Mouse (Mus musculus): Measurements from ENCODE around the gene Fam111a.
"Not testable (repeated sequence)": the region's sequence is repeated elsewhere in the genome, so short reads cannot be mapped to it uniquely, and the experiment has no call there.

The Fam111a gene

GRCm38 (mm10) chr19:12545440-12545839, at the start of gene Fam111a:
TSS of gene Fam111a (plus strand) at chr19:12545740.
- in situ Hi-C loops (cut with MboI; ENCODE audit: low sequenced_read_pairs): not testable (repeated sequence)

GRCm38 (mm10) chr19:12496241-12496640, 49.3 kb upstream of the Fam111a start:
- in situ Hi-C loops (cut with MboI; ENCODE audit: low sequenced_read_pairs): loop anchor here (10.0 kb wide), 1 partner anchor 61 kb away; no protein-coding TSS in a partner anchor

DNA sequence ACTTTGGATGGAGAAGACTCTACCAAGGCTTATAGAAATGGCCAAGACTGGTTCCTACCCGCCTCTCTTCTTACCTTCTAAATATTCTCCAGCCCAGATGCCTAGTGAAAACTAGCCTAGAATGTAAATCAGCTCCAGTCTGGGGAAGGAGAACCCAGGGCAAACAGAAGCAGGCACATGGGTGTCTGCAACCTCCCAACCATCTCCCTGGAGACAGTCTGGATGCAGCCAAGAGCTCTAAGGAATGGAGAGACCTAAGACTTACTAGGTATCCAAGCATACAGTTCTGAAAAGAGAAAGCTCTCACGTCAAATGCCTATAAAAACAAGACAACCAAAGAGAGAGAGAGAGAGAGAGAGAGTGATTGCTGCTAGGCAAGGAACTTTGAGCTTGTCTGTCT, 47.6 kb upstream of the Fam111a start:
- in situ Hi-C loops (cut with MboI; ENCODE audit: low sequenced_read_pairs): loop anchor here (10.0 kb wide), 1 partner anchor 63 kb away; no protein-coding TSS in a partner anchor

DNA sequence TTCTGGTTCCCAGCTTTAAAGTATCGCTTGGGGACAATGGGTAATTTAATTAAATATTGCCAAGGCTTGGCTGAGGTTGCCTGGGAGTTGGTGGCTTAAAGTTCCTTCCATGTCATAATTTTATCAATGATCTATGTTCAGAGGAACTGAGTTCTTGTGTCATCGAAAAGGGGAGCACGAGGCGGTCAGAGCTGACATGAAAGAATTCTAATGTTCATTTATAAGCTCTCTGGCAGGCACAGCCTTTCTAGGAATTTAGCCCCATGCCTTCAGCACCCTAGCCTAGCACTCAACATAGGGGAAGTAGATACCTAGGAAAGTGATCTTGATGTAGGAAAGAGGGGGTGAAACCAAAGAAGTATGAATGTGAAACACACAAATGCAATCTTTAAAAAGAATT, 47.2 kb upstream of the Fam111a start:
- in situ Hi-C loops (cut with MboI; ENCODE audit: low sequenced_read_pairs): loop anchor here (10.0 kb wide), 1 partner anchor 64 kb away; no protein-coding TSS in a partner anchor

- in situ Hi-C loops (cut with MboI; ENCODE audit: low sequenced_read_pairs): loop anchor here (10.0 kb wide), 1 partner anchor 64 kb away; no protein-coding TSS in a partner anchor
Observed at GRCm38 (mm10) chr19:12498941-12499340, 46.6 kb upstream of the Fam111a start.

- in situ Hi-C loops (cut with MboI; ENCODE audit: low sequenced_read_pairs): loop anchor here (10.0 kb wide), 1 partner anchor 65 kb away; no protein-coding TSS in a partner anchor
Observed at GRCm38 (mm10) chr19:12499485-12499884, 46.1 kb upstream of the Fam111a start.

DNA sequence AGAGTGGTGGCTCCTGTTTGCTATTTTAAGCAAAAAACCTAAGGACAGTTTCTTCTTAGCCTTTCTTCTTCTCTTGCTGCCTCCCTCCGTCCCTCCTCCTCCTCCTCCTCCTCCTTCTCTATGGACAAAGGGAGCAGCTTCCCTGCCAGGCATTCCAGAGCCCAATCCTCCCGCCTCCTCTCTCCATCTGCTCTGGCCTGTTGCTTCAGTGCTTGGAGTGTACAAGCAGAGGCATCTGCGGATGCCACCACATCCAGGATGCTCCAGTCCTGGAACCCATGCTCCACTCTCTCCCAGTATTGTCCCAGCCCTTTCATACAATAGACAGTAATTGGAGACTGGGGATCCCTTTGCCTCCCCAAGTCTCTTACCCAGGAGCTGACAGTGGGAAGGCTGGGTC, 45.4 kb upstream of the Fam111a start:
- in situ Hi-C loops (cut with MboI; ENCODE audit: low sequenced_read_pairs): no loop called here

- in situ Hi-C loops (cut with MboI; ENCODE audit: low sequenced_read_pairs): no loop called here
Observed at GRCm38 (mm10) chr19:12500881-12501311, 44.6 kb upstream of the Fam111a start.

DNA sequence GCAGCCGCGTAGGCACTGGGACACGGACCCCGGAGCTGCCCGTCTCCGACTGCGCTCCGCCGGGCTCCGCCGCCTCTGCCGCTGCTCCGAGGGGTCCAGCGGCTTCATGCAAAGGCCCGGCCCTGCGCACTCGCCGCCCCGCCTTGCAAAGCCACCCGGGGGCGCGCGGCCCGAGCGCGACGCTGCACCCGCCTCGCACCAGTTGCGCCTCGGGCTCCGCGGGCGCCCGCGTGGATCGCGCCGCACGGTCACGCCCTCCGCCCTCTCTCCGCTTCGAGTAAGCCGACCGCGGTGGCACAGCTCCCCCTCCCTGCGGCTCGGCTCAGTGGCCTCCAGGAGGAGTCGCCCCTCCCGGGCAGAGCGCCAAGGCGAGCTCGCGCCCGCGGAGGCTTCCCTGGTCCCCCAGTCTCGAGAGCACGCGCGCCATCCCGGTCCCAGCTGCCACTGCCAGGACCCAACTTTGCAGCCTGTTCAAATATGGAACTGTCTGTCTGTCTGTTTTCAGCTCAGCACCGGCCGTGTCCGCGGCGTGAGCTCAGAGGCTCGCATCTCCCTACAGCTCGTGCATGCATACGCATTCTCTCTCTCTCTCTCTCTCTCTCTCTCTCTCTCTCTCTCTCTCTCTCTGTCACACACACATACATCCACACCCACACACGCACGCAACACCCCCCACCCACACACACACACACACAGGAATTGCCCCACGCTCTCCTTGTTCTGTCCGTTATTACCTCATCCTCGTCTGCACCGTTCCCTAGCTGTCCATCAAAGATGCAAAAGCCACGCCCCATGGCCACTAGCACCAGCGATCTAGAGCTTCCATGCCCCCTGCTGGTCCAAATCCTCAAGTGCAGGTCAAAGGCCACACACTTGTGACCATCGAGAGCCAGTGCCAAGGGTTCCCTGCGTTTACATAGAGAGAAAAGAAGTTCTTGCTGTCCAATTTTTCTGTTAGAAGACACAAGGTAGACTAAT, 43.9 kb upstream of the Fam111a start, which contains the start of gene Dtx4:
Gene Dtx4, minus strand, starts transcription at position 85 of the 978 bp plus-strand sequence.
- in situ Hi-C loops (cut with MboI; ENCODE audit: low sequenced_read_pairs): no loop called here

DNA sequence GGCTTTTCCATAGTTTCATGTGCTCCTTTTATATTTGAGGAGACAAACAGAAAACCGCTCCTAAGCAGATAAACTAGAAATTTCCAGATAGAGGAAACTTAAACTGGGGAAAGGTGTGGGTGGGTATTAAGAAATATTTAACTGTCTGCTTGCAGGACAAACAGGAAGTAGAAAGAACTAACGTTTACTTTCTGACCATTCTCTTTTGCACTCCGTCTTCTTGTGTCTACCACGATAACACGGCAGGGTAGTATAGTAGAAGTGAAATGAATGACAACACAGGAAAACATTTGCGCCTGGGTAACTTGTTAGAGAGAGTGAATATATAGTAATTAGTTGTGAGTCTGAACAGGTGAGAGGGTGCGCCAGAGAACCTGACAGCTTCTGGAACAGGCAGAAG, 42.8 kb upstream of the Fam111a start:
- in situ Hi-C loops (cut with MboI; ENCODE audit: low sequenced_read_pairs): no loop called here

- in situ Hi-C loops (cut with MboI; ENCODE audit: low sequenced_read_pairs): loop anchor here (5.0 to 10.0 kb wide), 2 partner anchors 78 to 300 kb away; no protein-coding TSS in a partner anchor
Observed at GRCm38 (mm10) chr19:12514621-12515020, 30.9 kb upstream of the Fam111a start.

- in situ Hi-C loops (cut with MboI; ENCODE audit: low sequenced_read_pairs): loop anchor here (5.0 to 10.0 kb wide), 2 partner anchors 74 to 297 kb away; no protein-coding TSS in a partner anchor
Observed at GRCm38 (mm10) chr19:12517671-12518540, 27.6 kb upstream of the Fam111a start.

- in situ Hi-C loops (cut with MboI; ENCODE audit: low sequenced_read_pairs): loop anchor here (5.0 to 10.0 kb wide), 2 partner anchors 74 to 296 kb away; no protein-coding TSS in a partner anchor
Observed at GRCm38 (mm10) chr19:12518541-12518890, 27.0 kb upstream of the Fam111a start.

GRCm38 (mm10) chr19:12523377-12523776, 22.2 kb upstream of the Fam111a start:
- in situ Hi-C loops (cut with MboI; ENCODE audit: low sequenced_read_pairs): no loop called here

DNA sequence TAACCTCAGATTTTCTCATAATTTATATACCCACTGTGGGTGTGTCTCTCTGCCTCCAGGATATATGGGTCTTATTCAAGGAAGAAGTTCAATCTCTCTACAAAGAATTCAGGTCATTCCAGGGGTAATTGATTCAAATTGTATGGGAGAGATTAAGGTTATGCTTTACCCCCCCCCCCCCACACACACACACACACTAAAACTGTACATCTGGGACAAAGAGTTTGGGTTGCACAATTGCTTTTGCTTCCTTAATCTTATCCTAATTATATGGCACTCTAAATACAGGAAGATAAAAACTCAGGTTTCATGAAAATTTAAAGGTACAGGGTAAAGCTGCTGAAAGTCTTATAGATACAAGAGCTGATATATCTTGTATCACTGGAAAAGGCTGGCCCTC, 8.4 kb upstream of the Fam111a start:
- in situ Hi-C loops (cut with MboI; ENCODE audit: low sequenced_read_pairs): no loop called here

DNA sequence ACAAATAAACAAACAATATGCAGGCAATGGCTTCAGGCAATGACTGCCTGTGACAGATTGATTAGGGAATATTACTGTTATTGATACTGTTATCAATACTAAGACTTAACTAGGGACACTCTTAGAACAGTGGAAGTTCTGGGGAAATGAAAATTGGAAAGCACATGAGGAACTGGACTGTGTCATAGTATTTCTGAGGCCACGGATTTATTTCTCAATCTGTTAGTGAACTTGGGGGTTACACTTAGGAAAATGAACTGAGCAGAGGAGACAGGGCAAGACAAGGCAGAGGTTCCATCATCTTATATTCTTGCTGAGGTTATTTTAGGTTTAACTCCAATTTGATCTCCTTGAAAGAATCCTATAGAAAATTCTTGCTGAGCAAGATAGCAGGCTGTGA, 5.6 kb upstream of the Fam111a start:
- in situ Hi-C loops (cut with MboI; ENCODE audit: low sequenced_read_pairs): no loop called here

GRCm38 (mm10) chr19:12540727-12541126, 4.8 kb upstream of the Fam111a start:
- in situ Hi-C loops (cut with MboI; ENCODE audit: low sequenced_read_pairs): no loop called here

GRCm38 (mm10) chr19:12541644-12542043, 3.9 kb upstream of the Fam111a start:
- in situ Hi-C loops (cut with MboI; ENCODE audit: low sequenced_read_pairs): no loop called here

GRCm38 (mm10) chr19:12549166-12549565, 3.6 kb downstream of the Fam111a start:
- in situ Hi-C loops (cut with MboI; ENCODE audit: low sequenced_read_pairs): no loop called here

- in situ Hi-C loops (cut with MboI; ENCODE audit: low sequenced_read_pairs): no loop called here
Observed at GRCm38 (mm10) chr19:12550005-12550942, 4.7 kb downstream of the Fam111a start.
